Mouse (Mus musculus): ENCODE results near the gene Eif2d.

GRCm38 (mm10) chr1:131119026-131119425 is 34.0 kb upstream of the Eif2d start:
- TF ChIP-seq CTCF (IDR thresholded peaks at IDR 0.05): peak; percentile 74
- no peak for TF ChIP-seq EP300 (IDR thresholded peaks at IDR 0.05)
